ENCODE assay signal across 9 mouse cellular contexts in genomic region chr6:142524635-142525308, GRCm38 (mm10). TPM values are rescaled to one million over a fixed set of nuclear protein-coding genes. Genes with fewer than 3 reads are reported as not detected.
A peak's percentile ranks its signal among the peaks of the same experiment; 100 is the strongest.
DNase-seq lines count a peak whose midpoint lies in the region; ATAC-seq and TF ChIP-seq lines count a peak whose summit lies in the region.
"Had no signal": no experiment of that assay in that cellular context is flagged by ENCODE, and none has a peak within 500 bp of the region (broad histone marks: within the 10 kb centered on the region; RNA-seq: fewer than 3 reads in every experiment).

No protein-coding gene starts in this region.

- peak; percentile 80 for TF ChIP-seq CTCF in Patski (IDR thresholded peaks at IDR 0.05)

- POLR2A ChIA-PET in Patski (lab: Charles Lee): no interaction called here

- H3K4me1 ChIP-seq in intestine, embryonic 15.5 days (replicated peaks): 0 out of 2 replicates have a peak, but pooled peaks cover 10% of the 10 kb centered on the region
- no peaks in the 10 kb centered on the region for H3K4me1 ChIP-seq in limb, embryonic 11.5 days (ENCODE audit: control insufficient read depth, insufficient read depth, low read length)
- H3K4me1 ChIP-seq in midbrain, embryonic 16.5 days (ENCODE audit: control insufficient read depth, insufficient read depth, low read length): no peaks in the 10 kb centered on the region

- DNase-seq in A20 (ENCODE audit: low read depth, low spot score): peak; percentile 37
- DNase-seq in Patski (ENCODE audit: low read depth, low spot score): no peak
- peak; percentile 49 to 71 for DNase-seq in cerebellum, postnatal 4 days (ENCODE audit: low spot score in 2 of 2)
- DNase-seq in gastrocnemius, postnatal 14 days: peak; percentile 53
- DNase-seq in limb, embryonic 11.5 days (ENCODE audit: low spot score): peak; percentile 84
- peak; percentile 82 for DNase-seq in testis, postnatal 10 days (ENCODE audit: low spot score)

- peak; percentile 69 for ATAC-seq in Patski
- peak; percentile 84 for ATAC-seq in intestine, embryonic 15.5 days
- peak; percentile 71; the same call in 1 of the 2 replicates for ATAC-seq in limb, embryonic 11.5 days (ENCODE audit: insufficient number of reproducible peaks, low FRiP score, low TSS enrichment, low read depth)
- ATAC-seq in midbrain, embryonic 16.5 days: peak; percentile 88

- no peaks in the 10 kb centered on the region for H3K9me3 ChIP-seq in intestine, embryonic 15.5 days
- no peaks in the 10 kb centered on the region for H3K9me3 ChIP-seq in limb, embryonic 11.5 days (ENCODE audit: control insufficient read depth, low read length)
- H3K9me3 ChIP-seq in midbrain, embryonic 16.5 days (replicated peaks; ENCODE audit: control insufficient read depth, low read length, poor library complexity, severe bottlenecking): no peaks in the 10 kb centered on the region

- no peak overlapping the region for H3K4me2 ChIP-seq in intestine, embryonic 15.5 days (replicated peaks)
- H3K4me2 ChIP-seq in limb, embryonic 11.5 days (ENCODE audit: low read depth, severe bottlenecking): no peak overlapping the region
- no peak overlapping the region for H3K4me2 ChIP-seq in midbrain, embryonic 16.5 days (ENCODE audit: low read length)

- no peak overlapping the region for H3K4me3 ChIP-seq in intestine, embryonic 15.5 days (replicated peaks)
- H3K4me3 ChIP-seq in limb, embryonic 11.5 days (ENCODE audit: low read depth, low read length): no peak overlapping the region
- H3K4me3 ChIP-seq in midbrain, embryonic 16.5 days (ENCODE audit: low read depth, low read length): no peak overlapping the region
- H3K4me3 ChIP-seq: erythroblast, embryonic 14.5 days had no signal

- H3K36me3 ChIP-seq in intestine, embryonic 15.5 days: no peaks in the 10 kb centered on the region
- H3K36me3 ChIP-seq in limb, embryonic 11.5 days (ENCODE audit: control insufficient read depth, insufficient read depth, low read length): no peaks in the 10 kb centered on the region
- no peaks in the 10 kb centered on the region for H3K36me3 ChIP-seq in midbrain, embryonic 16.5 days (ENCODE audit: control insufficient read depth, insufficient read depth, low read length)

- 8% methylated on average over 4 of the region's 4 CpGs for WGBS in intestine, embryonic 15.5 days
- WGBS in limb, embryonic 11.5 days: 9% methylated on average over 4 of the region's 4 CpGs
- WGBS in midbrain, embryonic 16.5 days: 6% methylated on average over 4 of the region's 4 CpGs

- CTCF ChIA-PET in Patski (lab: Charles Lee): interaction anchor here (1.3 to 1.7 kb wide), 2 partner anchors 10 to 211 kb away, joined by 4 to 5 read pairs; no protein-coding TSS in a partner anchor

- no peak overlapping the region for H3K27ac ChIP-seq in intestine, embryonic 15.5 days
- no peak overlapping the region for H3K27ac ChIP-seq in limb, embryonic 11.5 days (replicated peaks; ENCODE audit: low read depth, low read length)
- no peak overlapping the region for H3K27ac ChIP-seq in midbrain, embryonic 16.5 days (ENCODE audit: low read length)

- in situ Hi-C loops in Patski (cut with MboI; ENCODE audit: low pct_unique_long_range_greater_than_20kb): loop anchor here (5.0 to 25.0 kb wide), 4 partner anchors 213 to 1037 kb away; partner anchors contain the start of gene Etnk1

- no peak overlapping the region for H3K9ac ChIP-seq in intestine, embryonic 15.5 days
- no peak overlapping the region for H3K9ac ChIP-seq in limb, embryonic 11.5 days (ENCODE audit: low read length)
- H3K9ac ChIP-seq in midbrain, embryonic 16.5 days (ENCODE audit: low read depth, low read length): no peak overlapping the region

- peaks cover 4% of the 10 kb centered on the region for H3K27me3 ChIP-seq in Patski
- H3K27me3 ChIP-seq in intestine, embryonic 15.5 days (replicated peaks): no peaks in the 10 kb centered on the region
- no peaks in the 10 kb centered on the region for H3K27me3 ChIP-seq in limb, embryonic 11.5 days (ENCODE audit: control insufficient read depth, insufficient read depth, low read length)
- H3K27me3 ChIP-seq in midbrain, embryonic 16.5 days (ENCODE audit: control insufficient read depth, insufficient read depth, low read depth, low read length): no peaks in the 10 kb centered on the region

- intact Hi-C loops in gastrocnemius, postnatal 14 days (cut with DNase I; ENCODE audit: low total_unique reads): loop anchor here (5.0 kb wide), 1 partner anchor 213 kb away; no protein-coding TSS in a partner anchor

RNA-seq across cellular contexts. Expression of gene Ldhb, which starts 17.0 kb away (rescaled TPM):
- polyA plus RNA-seq in Patski (2021): 1,843 TPM
- 100 to 1,000 TPM; 112 to 138 TPM for total RNA-seq in gastrocnemius, postnatal 14 days (2021)
- polyA plus RNA-seq in intestine, embryonic 15.5 days (2015; fragmentation: Nextera tagmentation; extraction: Ambion mirVana): 93.1 and 100 TPM in 2 replicates
- polyA plus RNA-seq in limb, embryonic 11.5 days (2014; fragmentation: Nextera tagmentation; extraction: Ambion mirVana): 521 and 564 TPM in 2 replicates
- 407 and 436 TPM in 2 replicates for polyA plus RNA-seq in midbrain, embryonic 16.5 days (2015; fragmentation: Nextera tagmentation; extraction: Ambion mirVana)
- polyA plus RNA-seq: erythroblast, embryonic 14.5 days had no signal

RNA-seq across cellular contexts. Expression of gene Kcnj8, which starts 46.6 kb away (rescaled TPM):
- not detected for polyA plus RNA-seq in Patski (2021)
- 10 to 100 TPM; 20.7 to 21.4 TPM for total RNA-seq in gastrocnemius, postnatal 14 days (2021)
- polyA plus RNA-seq in intestine, embryonic 15.5 days (2015; fragmentation: Nextera tagmentation; extraction: Ambion mirVana): 37.2 and 40.6 TPM in 2 replicates
- 0.13 and 0.19 TPM in 2 replicates for polyA plus RNA-seq in limb, embryonic 11.5 days (2014; fragmentation: Nextera tagmentation; extraction: Ambion mirVana)
- polyA plus RNA-seq in midbrain, embryonic 16.5 days (2015; fragmentation: Nextera tagmentation; extraction: Ambion mirVana): 14.7 and 15.4 TPM in 2 replicates
- polyA plus RNA-seq: erythroblast, embryonic 14.5 days had no signal

RNA-seq across cellular contexts. Expression of gene Gys2, which starts 51.9 kb away (rescaled TPM):
- polyA plus RNA-seq in Patski (2021): not detected
- under 1 TPM in 1 of 2 experiments, not detected in 1; 0.31 TPM for total RNA-seq in gastrocnemius, postnatal 14 days (2021)
- 0.97 and 1.4 TPM in 2 replicates for polyA plus RNA-seq in intestine, embryonic 15.5 days (2015; fragmentation: Nextera tagmentation; extraction: Ambion mirVana)
- not detected in 2 replicates for polyA plus RNA-seq in limb, embryonic 11.5 days (2014; fragmentation: Nextera tagmentation; extraction: Ambion mirVana)
- 0.09 TPM in 1 of 2 replicates, not detected in the other for polyA plus RNA-seq in midbrain, embryonic 16.5 days (2015; fragmentation: Nextera tagmentation; extraction: Ambion mirVana)
- polyA plus RNA-seq: erythroblast, embryonic 14.5 days had no signal

Comparison
In these comparisons a context has a peak if more than half of its experiments do, and no peak if none do; other contexts are left out.
1. RNA of gene Kcnj8, which starts 46.6 kb away (polyA plus RNA-seq): 37.2 to 40.6 TPM in intestine, embryonic 15.5 days and 14.7 to 15.4 TPM in midbrain, embryonic 16.5 days; 0.13 to 0.19 TPM in limb, embryonic 11.5 days and not detected in Patski (single experiment); every median in the first group is over 10 times any median in the second.
2. Peak in every context shown above with its lines, with median percentiles within 50 percentile points of each other: ATAC-seq.